Mouse (Mus musculus) kidney, postnatal 36 days (tissue): ENCODE measurements at regions not wholly inside any gene's neighbourhood (a gene's known extent, or its start where the extent isn't known, plus 50 kb on each side); places are given as distances from the start of the nearest gene placed in this dataset.
"Not testable (repeated sequence)": the region's sequence is repeated elsewhere in the genome, so short reads cannot be mapped to it uniquely, and the experiment has no call there.

ENCODE experiments used
- DNase-seq, 2 experiments: peaks; one replicate each; pipeline ENCODE4 v3.0.0; 2021 to 2022; ENCODE audit warnings: mixed read lengths in 2 of 2

DNA sequence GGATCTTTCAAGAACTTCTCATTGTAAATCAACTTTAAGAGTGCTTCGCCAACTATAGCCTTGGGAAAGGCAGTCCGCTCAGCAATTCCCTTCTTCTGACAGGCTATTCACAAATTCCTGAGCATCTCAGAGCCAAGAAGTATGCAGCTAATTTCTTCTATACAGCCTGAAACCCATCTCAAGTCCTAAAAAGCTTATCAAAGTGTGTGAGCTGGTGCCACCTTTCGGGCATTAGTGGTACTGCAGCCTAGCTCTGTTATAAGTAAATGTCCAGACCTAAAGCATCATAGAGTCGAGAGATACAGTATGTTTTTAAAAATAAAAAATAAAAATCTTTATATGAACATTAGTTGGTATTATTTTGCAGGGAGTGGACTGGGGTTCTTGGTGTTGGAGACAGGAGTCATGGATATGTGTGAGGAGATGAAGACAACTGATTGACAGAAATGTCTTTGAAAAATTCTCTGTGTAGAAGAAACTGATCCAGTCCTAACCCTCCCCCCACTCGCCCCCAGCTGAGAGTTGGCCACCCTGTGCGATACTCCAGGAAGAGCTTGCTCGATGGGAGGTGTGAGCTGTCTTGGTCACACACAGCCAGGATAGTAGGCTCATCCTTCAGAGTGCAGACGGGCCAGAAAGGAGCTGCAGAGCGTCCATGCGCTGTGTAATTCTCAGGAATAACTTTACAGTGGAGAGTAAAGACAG lies 56.4 kb downstream of the Bod1 start:
- peak; percentile 61 to 83 for DNase-seq

DNA sequence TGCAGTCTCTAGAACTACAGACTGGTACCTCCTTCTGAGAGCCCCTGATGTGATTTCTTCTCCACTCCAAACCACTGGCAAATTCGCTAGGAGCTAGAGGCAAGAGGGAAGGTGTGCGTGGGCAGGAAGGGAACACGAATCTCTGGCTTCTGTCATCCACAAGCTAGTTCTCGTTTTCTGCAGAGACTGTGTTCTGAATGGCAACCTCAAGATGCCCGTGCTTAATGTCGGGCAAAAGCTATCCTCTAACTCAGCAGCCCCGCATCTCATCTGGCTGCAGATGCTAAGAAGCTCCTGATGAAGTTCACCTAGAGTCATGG lies 57.3 kb downstream of the Bod1 start:
- no peak for DNase-seq

DNA sequence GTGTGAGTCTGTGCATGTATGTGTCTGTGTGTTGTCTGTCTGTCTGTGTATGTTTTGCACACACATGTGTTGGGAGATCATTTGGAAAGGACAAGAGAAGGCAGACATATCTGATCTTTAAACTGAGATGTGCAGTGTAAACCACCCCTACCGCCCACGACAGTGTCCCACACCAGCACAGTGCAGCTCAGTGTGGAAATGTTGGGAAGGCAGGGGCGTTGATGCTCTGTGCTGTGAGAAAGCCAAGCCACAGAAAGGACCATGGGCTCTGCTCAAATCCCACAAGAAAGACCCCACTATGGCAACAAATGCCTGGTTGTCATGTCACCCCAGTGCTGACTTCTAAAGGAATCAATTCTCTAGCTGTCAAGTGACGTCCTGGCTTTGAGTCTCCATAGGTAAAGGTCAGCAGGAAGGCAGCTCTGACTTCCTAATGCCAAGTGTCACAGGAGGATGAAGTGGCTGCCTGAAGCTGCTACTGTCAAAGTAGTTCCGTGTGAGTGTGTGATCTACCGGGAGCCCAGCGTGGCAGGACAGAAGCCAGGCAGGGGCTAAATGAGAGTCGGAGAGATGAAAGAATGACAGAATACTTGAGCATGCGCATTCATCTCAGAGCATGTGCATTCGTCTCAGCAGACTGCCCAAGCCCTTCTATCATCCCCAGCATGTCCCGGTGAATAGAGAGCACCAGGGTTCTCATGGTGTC lies 57.8 kb downstream of the Bod1 start:
- DNase-seq, result no peak

GRCm38 (mm10) chr11:31608458-31608857 lies 63.2 kb downstream of the Bod1 start:
- DNase-seq, result no peak

DNA sequence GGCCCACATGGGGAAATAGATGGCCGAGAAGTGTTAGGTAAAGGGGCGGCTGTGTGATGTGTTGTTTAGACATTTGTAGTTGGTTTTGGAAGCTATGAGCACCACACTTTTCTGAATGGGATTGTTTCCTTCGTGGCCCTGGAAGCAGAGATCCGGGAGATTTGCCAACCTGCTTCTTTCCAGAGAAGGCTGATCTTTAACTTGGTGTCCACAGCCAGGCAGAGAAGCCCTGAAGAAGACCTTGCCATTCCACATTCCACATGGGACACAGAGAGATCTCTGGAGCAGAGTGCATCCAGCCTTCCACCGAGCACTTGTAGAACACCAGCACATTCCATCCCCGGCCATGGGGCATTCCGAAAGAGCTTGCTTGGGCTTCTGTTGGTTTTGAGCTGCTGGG lies 70.2 kb downstream of the Bod1 start:
- peak; percentile 55 to 60 for DNase-seq

DNA sequence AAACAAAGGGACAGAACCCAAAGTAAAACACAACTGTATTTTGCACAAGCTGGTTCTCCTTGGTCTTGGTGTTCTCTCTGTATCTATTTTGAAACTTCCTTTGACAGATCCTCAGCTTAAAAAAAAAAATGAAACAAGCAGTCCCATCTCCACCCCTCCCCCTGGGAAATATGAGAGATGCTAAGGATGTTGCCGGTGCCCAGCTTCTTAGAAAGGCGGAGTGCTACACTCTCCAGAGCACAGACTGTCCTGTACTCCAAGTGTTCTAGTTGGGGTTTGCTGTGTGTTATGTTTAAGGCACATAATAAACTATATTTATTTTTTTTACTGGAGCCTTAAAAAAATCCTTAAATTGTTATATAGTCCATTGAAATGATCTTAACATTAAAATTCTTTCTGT lies 78.1 kb downstream of the Bod1 start:
- DNase-seq, result no peak

DNA sequence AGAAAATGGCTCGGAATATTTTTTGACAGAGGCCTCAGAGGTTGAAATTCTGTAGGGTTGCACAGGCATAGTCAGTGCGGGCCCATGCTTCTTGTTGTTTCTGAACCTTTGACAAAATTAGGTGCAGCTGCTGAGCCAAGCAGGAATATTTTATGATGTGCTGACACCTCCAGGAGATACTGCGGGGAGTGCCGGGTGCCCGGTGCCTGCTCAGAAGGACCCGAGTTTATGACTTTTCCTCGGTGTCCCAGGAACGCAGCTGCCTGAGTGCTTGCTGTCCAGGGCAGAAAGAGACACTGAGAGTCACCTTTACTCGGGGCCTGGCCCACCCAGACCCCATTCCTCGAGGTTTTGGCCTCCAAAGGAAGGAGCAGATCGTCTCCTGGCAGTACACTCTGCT lies 79.6 kb downstream of the Bod1 start:
- DNase-seq, result no peak

- no peak for DNase-seq
Measured at GRCm38 (mm10) chr11:31591037-31591554, 80.6 kb downstream of the Bod1 start.

GRCm38 (mm10) chr11:31574941-31575340 lies 96.7 kb downstream of the Bod1 start:
- DNase-seq, result no peak

DNA sequence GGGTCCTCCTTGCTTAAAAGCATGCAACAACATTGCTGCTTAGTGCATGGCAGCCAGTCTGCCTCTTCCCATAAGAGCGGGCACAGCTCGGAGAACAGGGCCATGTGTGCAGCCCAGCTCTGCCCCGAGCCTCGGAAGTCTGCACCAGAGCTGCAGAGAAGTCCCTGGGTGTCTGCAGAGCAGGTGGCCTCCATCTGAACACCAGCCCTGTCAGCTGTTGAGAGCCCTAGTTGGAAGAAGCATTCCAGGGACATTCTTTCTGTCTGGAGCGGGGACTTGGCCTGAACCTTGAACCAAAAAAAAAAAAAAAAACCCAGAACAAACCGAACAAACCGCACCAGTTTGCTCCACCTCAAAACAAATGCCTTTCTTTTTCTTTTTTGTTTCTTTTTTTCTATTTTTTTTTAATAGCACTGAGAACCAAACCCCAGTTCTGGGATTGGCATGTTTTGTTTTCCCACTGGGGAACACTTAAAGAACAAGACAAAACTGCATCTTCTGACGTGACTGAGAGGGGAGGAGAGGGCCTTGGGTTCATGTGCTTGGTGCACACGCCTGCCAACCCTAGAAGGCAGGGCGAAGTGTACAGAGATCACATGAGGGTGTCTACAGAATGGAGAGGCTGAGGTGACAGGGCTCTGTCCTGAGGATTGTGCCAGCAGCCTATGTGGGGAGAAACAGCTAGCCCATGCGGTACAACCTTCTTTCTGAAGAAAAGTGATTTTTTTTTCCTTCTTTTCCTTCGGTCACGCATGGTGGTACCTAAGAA lies 106.8 kb downstream of the Bod1 start:
- DNase-seq, result peak; percentile 58 to 68

GRCm38 (mm10) chr11:31563826-31564741 lies 107.6 kb downstream of the Bod1 start:
- peak; percentile 13 to 19 for DNase-seq

- DNase-seq, result no peak
Measured at GRCm38 (mm10) chr11:31562954-31563353, 108.7 kb downstream of the Bod1 start.

DNA sequence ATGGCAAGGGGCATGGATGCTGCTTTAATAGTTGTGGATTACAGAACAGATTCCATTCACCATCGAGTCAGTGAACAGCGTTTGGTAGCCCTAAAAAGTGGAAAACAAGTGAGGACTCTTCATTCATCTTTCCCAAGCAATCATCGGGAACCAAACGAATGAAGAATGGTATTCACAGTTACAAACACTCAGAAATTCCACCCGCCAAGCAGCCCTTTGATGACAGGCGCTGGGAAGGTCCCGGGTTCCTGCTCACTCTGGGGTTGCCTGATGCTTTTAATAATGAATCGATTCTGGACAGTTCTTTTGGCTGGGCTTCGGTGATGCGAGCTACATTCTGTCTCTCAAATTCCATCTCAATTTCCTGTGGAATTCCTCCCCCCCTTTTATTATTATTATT lies 110.9 kb downstream of the Bod1 start:
- DNase-seq, result no peak

DNA sequence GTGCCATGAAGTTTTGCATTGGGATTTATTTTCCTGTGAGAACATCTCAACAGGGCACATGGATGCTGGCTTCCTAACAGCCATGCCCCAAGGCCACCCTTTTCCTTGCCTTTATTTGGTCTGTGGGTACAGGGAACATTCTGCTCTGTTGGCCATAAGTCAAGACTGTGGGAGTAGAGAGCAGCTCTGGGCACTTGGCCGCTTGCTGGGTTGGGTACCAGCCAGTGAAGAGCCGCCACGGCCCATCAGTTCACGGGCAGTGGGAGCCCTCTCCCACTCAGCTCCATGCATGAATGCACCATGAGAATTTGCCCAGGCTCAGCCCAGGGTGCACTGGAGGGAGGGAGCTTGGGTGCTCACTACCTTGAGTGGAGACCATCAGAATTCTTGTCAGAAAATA lies 116.6 kb downstream of the Bod1 start:
- DNase-seq, result peak; percentile 83 to 90

DNA sequence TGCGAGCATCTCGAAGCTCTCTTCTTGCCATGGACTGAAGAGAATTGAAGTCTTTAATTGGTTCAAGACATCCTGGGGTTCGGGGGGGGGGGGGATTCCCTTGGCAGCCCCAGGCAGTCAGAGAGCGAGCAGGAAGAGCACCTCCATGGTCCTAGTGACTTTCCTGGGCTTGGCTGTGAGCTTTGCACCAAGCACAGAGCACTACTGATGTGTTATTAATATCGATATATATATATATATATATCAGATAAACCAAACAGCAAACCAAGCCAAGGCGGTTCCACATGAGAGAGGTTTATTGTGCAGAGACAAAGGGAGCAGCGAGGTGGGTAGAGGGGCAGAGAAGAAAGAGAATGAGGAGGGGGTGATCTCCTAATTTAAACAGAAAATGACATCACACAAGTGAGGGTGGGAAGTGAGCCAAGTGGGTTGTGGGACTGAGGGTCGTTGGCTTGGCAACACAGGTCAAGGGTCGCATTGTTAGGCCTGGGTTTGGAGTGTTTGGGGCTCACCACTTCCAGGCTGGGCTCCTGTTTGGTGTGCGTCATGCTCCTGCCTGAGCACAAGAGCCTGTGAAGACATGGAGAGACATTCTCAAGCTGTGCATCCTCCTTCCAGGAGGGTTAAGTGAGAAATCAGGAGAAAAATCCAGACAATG lies 119.9 kb downstream of the Bod1 start:
- no peak for DNase-seq

- DNase-seq, result peak; percentile 43 to 63
Measured at GRCm38 (mm10) chr11:31550747-31551613, 120.7 kb downstream of the Bod1 start.

GRCm38 (mm10) chr11:31545514-31545913 lies 126.2 kb downstream of the Bod1 start:
- DNase-seq, result not testable (repeated sequence)

GRCm38 (mm10) chr11:31542635-31543219 lies 129.0 kb downstream of the Bod1 start:
- DNase-seq, result no peak

GRCm38 (mm10) chr11:31541425-31541824 lies 130.3 kb downstream of the Bod1 start:
- no peak for DNase-seq

- no peak for DNase-seq
Measured at GRCm38 (mm10) chr11:31540816-31541215, 130.9 kb downstream of the Bod1 start.

- no peak for DNase-seq
Measured at GRCm38 (mm10) chr11:31531416-31531815, 140.3 kb downstream of the Bod1 start.
